Mouse (Mus musculus) neural tube, embryonic 11.5 days (tissue): ENCODE measurements around the gene Brsk1. TPM values are rescaled to one million over a fixed set of nuclear protein-coding genes. Genes with fewer than 3 reads are reported as not detected.

Experiments used
- ATAC-seq: fragments of 200-750 bp; cut with Nextera tagmentation; 2 replicates; pipeline ENCODE4 v1.8.0; 2017; ENCODE audit warnings: moderate number of reproducible peaks, mild to moderate bottlenecking, moderate TSS enrichment, moderate library complexity; ENCODE audit not compliant: insufficient read depth, low FRiP score, low TSS enrichment
- DNase-seq: peaks from one replicate; pipeline ENCODE4 v3.0.0-alpha.2; 2015; ENCODE audit warnings: low spot score
- H3K27ac ChIP-seq: fragments of 300-500 bp; sonication (generic); 2 replicates; pipeline ENCODE4 v1.5.1; 2014; ENCODE audit warnings: low read depth, mild to moderate bottlenecking, low read length
- H3K27me3 ChIP-seq: fragments of 300-500 bp; sonication (generic); 2 replicates; pipeline ENCODE4 v1.6.1; 2014; ENCODE audit warnings: mild to moderate bottlenecking, low read length, mixed read lengths; ENCODE audit not compliant: control insufficient read depth, insufficient read depth
- H3K36me3 ChIP-seq: fragments of 300-500 bp; sonication (generic); 2 replicates; pipeline ENCODE4 v1.6.1; 2014; ENCODE audit warnings: mild to moderate bottlenecking, low read length, moderate library complexity, mixed read lengths; ENCODE audit not compliant: control insufficient read depth, insufficient read depth
- H3K4me1 ChIP-seq: fragments of 300-500 bp; sonication (generic); 2 replicates; pipeline ENCODE4 v1.6.1; 2014; ENCODE audit warnings: low read length, mixed read lengths; ENCODE audit not compliant: control insufficient read depth, insufficient read depth
- H3K4me2 ChIP-seq: fragments of 300-500 bp; sonication (generic); 2 replicates; pipeline ENCODE4 v1.6.1; 2014; ENCODE audit warnings: low read depth, mild to moderate bottlenecking, moderate library complexity
- H3K4me3 ChIP-seq: fragments of 300-500 bp; sonication (generic); 2 replicates; pipeline ENCODE4 v1.5.1; 2014; ENCODE audit warnings: low read depth, low read length
- H3K9ac ChIP-seq: fragments of 300-500 bp; sonication (generic); 2 replicates; pipeline ENCODE4 v1.6.1; 2014; ENCODE audit warnings: mild to moderate bottlenecking, low read length
- H3K9me3 ChIP-seq: fragments of 300-500 bp; sonication (generic); 2 replicates; pipeline ENCODE4 v1.6.1; 2016; ENCODE audit warnings: low read length; ENCODE audit not compliant: control insufficient read depth
- WGBS: fragments of 180-500 bp; shearing (Covaris S2); extraction: QIAGEN DNeasy Blood & Tissue Kit; methylation state at CpG from one replicate; pipeline ENCODE4 v1.1.7; 2014; 5-methylcytosine and 5-hydroxymethylcytosine counted together
- polyA plus RNA-seq: library from polyadenylated mRNA; unstranded; fragments of >200 nt; fragmentation: Nextera tagmentation; extraction: Ambion mirVana; gene quantifications from 2 replicates; pipeline ENCODE4 v1.2.1, GENCODE M21; 2014

Gene Brsk1
- polyA plus RNA-seq, 1 experiment from 2014 or later = 3.4 TPM

- no peak overlapping the region for H3K4me2 ChIP-seq
- 13% methylated on average over 4 of the region's 4 CpGs for WGBS
- no peak overlapping the region for H3K27ac ChIP-seq
- no peak overlapping the region for H3K4me3 ChIP-seq
- H3K9ac ChIP-seq = no peak overlapping the region
- H3K36me3 ChIP-seq = no peaks in the 10 kb centered on the region
- H3K4me1 ChIP-seq = 0 out of 2 replicates have a peak, but pooled peaks cover 3% of the 10 kb centered on the region
- ATAC-seq (no peak), DNase-seq (no peak)
- no peaks in the 10 kb centered on the region for H3K27me3 ChIP-seq
- no peaks in the 10 kb centered on the region for H3K9me3 ChIP-seq
These were observed 74.7 kb downstream of the Brsk1 start for GRCm38 (mm10) chr7:4764946-4765710.

Other genes with a start within 250 kb of the Brsk1 start
- 32.2 and 32.6 TPM in 2 replicates for gene Rdh13, start 245.0 kb upstream of the Brsk1 start, polyA plus RNA-seq
- 4.6 and 4.7 TPM in 2 replicates for gene Eps8l1, start 229.9 kb upstream of the Brsk1 start, polyA plus RNA-seq
- gene Ppp1r12c, start 188.9 kb upstream of the Brsk1 start, polyA plus RNA-seq = 41.1 and 43.3 TPM in 2 replicates
- 72.7 and 93.7 TPM in 2 replicates for gene Tnnt1, start 174.2 kb upstream of the Brsk1 start, polyA plus RNA-seq
- 2.1 and 3.5 TPM in 2 replicates for gene Tnni3, start 166.4 kb upstream of the Brsk1 start, polyA plus RNA-seq
- gene Dnaaf3, start 158.2 kb upstream of the Brsk1 start, polyA plus RNA-seq = 0.93 and 0.95 TPM in 2 replicates
- 9.0 and 10.8 TPM in 2 replicates for gene Syt5, start 143.1 kb upstream of the Brsk1 start, polyA plus RNA-seq
- gene Ptprh, start 86.6 kb upstream of the Brsk1 start, polyA plus RNA-seq = not detected in 2 replicates
- 1.5 and 2.1 TPM in 2 replicates for gene Tmem86b, start 59.2 kb upstream of the Brsk1 start, polyA plus RNA-seq
- gene Ppp6r1, start 31.6 kb upstream of the Brsk1 start, polyA plus RNA-seq = 6.0 and 6.7 TPM in 2 replicates
- gene Hspbp1, start 5.5 kb upstream of the Brsk1 start, polyA plus RNA-seq = 108 and 120 TPM in 2 replicates
- gene Tmem150b, start 34.6 kb downstream of the Brsk1 start, polyA plus RNA-seq = 0.17 TPM in 1 of 2 replicates, not detected in the other
- gene Kmt5c, start 49.5 kb downstream of the Brsk1 start, polyA plus RNA-seq = 80.6 and 87.0 TPM in 2 replicates
- gene Cox6b2, start 62.5 kb downstream of the Brsk1 start, polyA plus RNA-seq = 23.0 and 27.0 TPM in 2 replicates
- gene Fam71e2, start 80.7 kb downstream of the Brsk1 start, polyA plus RNA-seq = not detected in 2 replicates
- gene Il11, start 92.3 kb downstream of the Brsk1 start, polyA plus RNA-seq = 0.16 TPM in 1 of 2 replicates, not detected in the other
- not detected in 2 replicates for gene Tmem190, start 92.3 kb downstream of the Brsk1 start, polyA plus RNA-seq
- gene Tmem238, start 99.1 kb downstream of the Brsk1 start, polyA plus RNA-seq = 1.7 and 2.2 TPM in 2 replicates
- 157 and 169 TPM in 2 replicates for gene Rpl28, start 102.3 kb downstream of the Brsk1 start, polyA plus RNA-seq
- 422 and 471 TPM in 2 replicates for gene Ube2s, start 122.0 kb downstream of the Brsk1 start, polyA plus RNA-seq
- 3.1 and 3.2 TPM in 2 replicates for gene Shisa7, start 154.1 kb downstream of the Brsk1 start, polyA plus RNA-seq
- 2.4 and 2.5 TPM in 2 replicates for gene Isoc2b, start 179.7 kb downstream of the Brsk1 start, polyA plus RNA-seq
- 0.49 and 0.82 TPM in 2 replicates for gene Isoc2a, start 186.5 kb downstream of the Brsk1 start, polyA plus RNA-seq
- 0.29 TPM in 1 of 2 replicates, not detected in the other for gene Gm36210, start 215.9 kb downstream of the Brsk1 start, polyA plus RNA-seq
- 3.5 and 3.8 TPM in 2 replicates for gene Zfp628, start 224.6 kb downstream of the Brsk1 start, polyA plus RNA-seq
- gene Nat14, start 231.4 kb downstream of the Brsk1 start, polyA plus RNA-seq = 6.4 and 7.1 TPM in 2 replicates
- gene Ssc5d, start 235.2 kb downstream of the Brsk1 start, polyA plus RNA-seq = 2.8 and 3.3 TPM in 2 replicates